In the genomic region with DNA sequence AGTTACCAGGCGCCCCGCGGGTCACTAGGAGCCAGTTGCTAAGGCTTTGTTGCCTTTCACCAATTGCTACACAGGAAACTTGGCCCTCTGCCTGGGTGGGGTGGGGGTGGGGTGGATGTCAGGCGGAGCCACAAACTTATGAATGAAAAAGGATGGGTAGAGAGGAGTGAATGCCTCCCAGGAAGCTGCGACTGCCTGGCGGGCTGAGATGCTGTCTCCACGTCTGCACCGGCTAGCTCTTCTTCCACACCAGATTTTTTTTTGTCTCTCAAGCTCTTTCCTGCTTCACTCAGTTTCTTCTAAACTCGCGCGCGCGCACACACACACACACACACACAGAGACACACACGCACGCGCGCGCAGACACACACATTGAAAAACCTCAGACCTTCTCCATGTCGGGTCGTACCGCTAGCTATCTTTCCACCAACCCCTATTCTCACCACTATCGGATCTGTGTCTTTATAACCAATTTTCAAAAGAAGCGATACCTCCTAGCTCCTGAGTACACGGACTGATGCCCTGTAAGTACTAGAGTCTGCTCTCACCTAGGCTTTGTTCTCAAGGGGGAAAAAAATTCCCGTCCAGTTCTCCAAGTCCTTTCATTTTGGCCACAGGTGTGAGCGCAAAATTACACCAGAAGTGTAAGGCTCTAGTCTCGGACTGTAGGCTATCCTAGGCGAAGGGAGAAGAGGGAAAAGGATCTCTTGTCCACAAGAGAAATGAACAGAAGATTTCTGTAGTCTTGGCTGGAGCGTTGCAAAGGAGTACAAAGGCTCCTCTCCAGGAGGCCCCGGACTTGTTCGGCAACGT, we compare ENCODE assay signal across 8 mouse cellular contexts. TPM values are rescaled to one million over a fixed set of nuclear protein-coding genes. Genes with fewer than 3 reads are reported as not detected.
DNase-seq lines count a peak whose midpoint lies in the region; ATAC-seq and TF ChIP-seq lines count a peak whose summit lies in the region.

No protein-coding gene starts in this region.

- H3K27ac ChIP-seq in layer of hippocampus, adult 2 months, result peak overlapping the region; percentile 88
- H3K27ac ChIP-seq in embryonic facial prominence, embryonic 14.5 days (replicated peaks; ENCODE audit: low read depth, low read length), result peak overlapping the region; percentile 90
- H3K27ac ChIP-seq in intestine, embryonic 15.5 days, result peak overlapping the region; percentile 96
- peak overlapping the region; percentile 81 for H3K27ac ChIP-seq in midbrain, embryonic 15.5 days

- H3K9me3 ChIP-seq in embryonic facial prominence, embryonic 14.5 days (ENCODE audit: control insufficient read depth, low read length), result no peaks in the 10 kb centered on the region
- H3K9me3 ChIP-seq in intestine, embryonic 15.5 days, result no peaks in the 10 kb centered on the region
- H3K9me3 ChIP-seq in midbrain, embryonic 15.5 days, result no peaks in the 10 kb centered on the region

- no peak for TF ChIP-seq CTCF in layer of hippocampus, adult 2 months (conservative IDR thresholded peaks at IDR 0.05)

- H3K9ac ChIP-seq in embryonic facial prominence, embryonic 14.5 days (ENCODE audit: low read depth, low read length), result peak overlapping the region; percentile 84
- peak overlapping the region; percentile 55 for H3K9ac ChIP-seq in intestine, embryonic 15.5 days
- peak overlapping the region; percentile 70 for H3K9ac ChIP-seq in midbrain, embryonic 15.5 days

- H3K4me3 ChIP-seq in layer of hippocampus, adult 2 months, result peak overlapping the region; percentile 87
- peak overlapping the region; percentile 92 for H3K4me3 ChIP-seq in embryonic facial prominence, embryonic 14.5 days (ENCODE audit: low read depth, low read length)
- H3K4me3 ChIP-seq in intestine, embryonic 15.5 days (replicated peaks), result peak overlapping the region; percentile 98
- peak overlapping the region; percentile 87 for H3K4me3 ChIP-seq in midbrain, embryonic 15.5 days

- DNase-seq in layer of hippocampus, adult 2 months (ENCODE audit: low spot score in 2 of 2), result no peak
- DNase-seq in layer of hippocampus, postnatal 14 days (ENCODE audit: low spot score in 2 of 2), result no peak
- peak; percentile 73 for DNase-seq in Muller cell, postnatal 12 days (ENCODE audit: inconsistent ontology term)
- no peak for DNase-seq in embryonic facial prominence, embryonic 14.5 days (ENCODE audit: low spot score)
- DNase-seq in ovary, postnatal 10 days (ENCODE audit: low spot score), result no peak
- DNase-seq in adrenal gland, adult 8-10 months, result no peak

- WGBS in embryonic facial prominence, embryonic 14.5 days, result 1% methylated on average over 30 of the region's 32 CpGs
- WGBS in intestine, embryonic 15.5 days, result 0% methylated on average over 32 of the region's 32 CpGs
- WGBS in midbrain, embryonic 15.5 days, result under 1% methylated on average over 32 of the region's 32 CpGs

- H3K27me3 ChIP-seq in embryonic facial prominence, embryonic 14.5 days (replicated peaks; ENCODE audit: control insufficient read depth, insufficient read depth, low read length), result no peaks in the 10 kb centered on the region
- H3K27me3 ChIP-seq in intestine, embryonic 15.5 days (replicated peaks), result no peaks in the 10 kb centered on the region
- no peaks in the 10 kb centered on the region for H3K27me3 ChIP-seq in midbrain, embryonic 15.5 days (replicated peaks)

- peak overlapping the region; percentile 94 for H3K4me2 ChIP-seq in embryonic facial prominence, embryonic 14.5 days (ENCODE audit: low read depth, low read length)
- H3K4me2 ChIP-seq in intestine, embryonic 15.5 days (replicated peaks), result peak overlapping the region; percentile 90
- peak overlapping the region; percentile 95 for H3K4me2 ChIP-seq in midbrain, embryonic 15.5 days

- H3K36me3 ChIP-seq in embryonic facial prominence, embryonic 14.5 days (ENCODE audit: control insufficient read depth, insufficient read depth, low read length), result peaks cover 7% of the 10 kb centered on the region; the same call in 1 of the 2 replicates
- no peaks in the 10 kb centered on the region for H3K36me3 ChIP-seq in intestine, embryonic 15.5 days
- H3K36me3 ChIP-seq in midbrain, embryonic 15.5 days (replicated peaks), result no peaks in the 10 kb centered on the region

- ATAC-seq in embryonic facial prominence, embryonic 14.5 days (ENCODE audit: low read depth), result no peak
- ATAC-seq in intestine, embryonic 15.5 days, result peak; percentile 28
- peak; percentile 86 for ATAC-seq in midbrain, embryonic 15.5 days (replicated peaks)

- peaks cover 10% of the 10 kb centered on the region for H3K4me1 ChIP-seq in embryonic facial prominence, embryonic 14.5 days (ENCODE audit: control insufficient read depth, insufficient read depth, low read length)
- H3K4me1 ChIP-seq in intestine, embryonic 15.5 days (replicated peaks), result peaks cover 4% of the 10 kb centered on the region
- H3K4me1 ChIP-seq in midbrain, embryonic 15.5 days, result peaks cover 17% of the 10 kb centered on the region

RNA-seq across cellular contexts. Expression of gene Cdc14a, which starts 0.5 kb away (rescaled TPM):
- 1 to 10 TPM; 4.9 to 6.2 TPM for total RNA-seq in layer of hippocampus, adult 2 months (2021)
- total RNA-seq in layer of hippocampus, postnatal 14 days (2021), result 1 to 10 TPM; 5.1 to 5.7 TPM
- 7.7 and 7.8 TPM in 2 replicates for polyA plus RNA-seq in embryonic facial prominence, embryonic 14.5 days (2014; fragmentation: Nextera tagmentation; extraction: Ambion mirVana)
- polyA plus RNA-seq in intestine, embryonic 15.5 days (2015; fragmentation: Nextera tagmentation; extraction: Ambion mirVana), result 6.2 and 6.9 TPM in 2 replicates
- 3.3 and 4.4 TPM in 2 replicates for polyA plus RNA-seq in midbrain, embryonic 15.5 days (2015; fragmentation: Nextera tagmentation; extraction: Ambion mirVana)
- total RNA-seq in adrenal gland, adult 8-10 months (2022), result 10 to 100 TPM in 3 of 4 experiments, 1 to 10 TPM in 1; 8.0 to 23.8 (median 16.2) TPM
